Mouse (Mus musculus): Measurements from ENCODE around the gene Zfp940. TPM values are rescaled to one million over a fixed set of nuclear protein-coding genes. Genes with fewer than 3 reads are reported as not detected.

Gene Zfp940
- polyA plus RNA-seq, 1 experiment from 2014 or later, result 7.4 TPM

DNA sequence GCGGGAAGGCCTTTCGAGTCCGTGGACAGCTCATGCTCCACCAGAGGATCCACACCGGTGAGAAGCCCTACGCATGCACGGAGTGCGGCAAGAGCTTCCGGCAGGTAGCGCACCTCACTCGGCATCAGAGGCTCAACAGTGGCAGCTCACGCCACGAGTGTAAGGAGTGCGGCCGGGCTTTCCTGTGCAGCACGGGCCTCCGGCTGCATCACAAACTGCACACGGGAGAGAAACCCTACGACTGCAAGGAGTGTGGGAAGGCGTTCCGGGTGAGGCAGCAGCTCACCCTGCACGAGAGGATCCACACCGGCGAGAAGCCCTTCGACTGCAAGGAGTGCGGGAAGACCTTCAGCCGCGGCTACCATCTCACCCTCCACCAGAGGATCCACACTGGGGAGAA is 60.6 kb downstream of the Zfp940 start:
- H3K4me3 ChIP-seq, result no peak overlapping the region
- no peak for ATAC-seq (ENCODE audit: insufficient number of reproducible peaks, insufficient read depth, low FRiP score, low TSS enrichment, low read depth)

DNA sequence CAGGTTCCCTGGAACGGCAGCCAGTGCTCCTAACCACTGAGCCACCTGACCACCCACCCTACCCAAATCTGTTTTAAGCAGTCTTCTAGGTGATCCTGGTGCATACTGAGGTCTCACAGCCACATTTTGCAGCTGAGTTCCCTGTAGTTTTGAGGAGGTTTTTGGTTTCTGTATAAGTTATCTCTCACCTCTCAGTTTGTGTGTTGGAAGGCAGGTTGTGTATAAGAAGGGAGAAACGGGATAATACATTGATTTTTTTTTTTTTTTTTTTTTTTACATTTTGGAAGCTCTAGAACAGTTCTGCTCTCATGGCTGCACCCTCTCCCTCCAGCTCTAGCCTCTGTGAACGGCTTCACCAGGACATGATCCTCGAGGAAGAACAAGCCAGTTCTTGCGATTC is 67.6 kb downstream of the Zfp940 start:
- peaks cover 43% of the 10 kb centered on the region for H3K36me3 ChIP-seq
- H3K4me3 ChIP-seq, result peak overlapping the region; percentile 91
- H3K27me3 ChIP-seq, result no peaks in the 10 kb centered on the region
- WGBS, result 76% methylated on average over 5 of the region's 5 CpGs
- H3K4me2 ChIP-seq, result peak overlapping the region; percentile 78
- peak overlapping the region; percentile 66; the same call in 1 of the 2 replicates for H3K9ac ChIP-seq
- H3K9me3 ChIP-seq, result no peaks in the 10 kb centered on the region; the same call in 1 of the 2 replicates
- peaks cover 16% of the 10 kb centered on the region for H3K4me1 ChIP-seq
- no peak overlapping the region for H3K27ac ChIP-seq
- ATAC-seq (ENCODE audit: insufficient number of reproducible peaks, insufficient read depth, low FRiP score, low TSS enrichment, low read depth), result no peak

More for the DNA sequence above, 60.6 kb downstream of the Zfp940 start:
- Histone ChIP-seq H3K9ac (no peak overlapping the region), H3K4me1 (no peaks in the 10 kb centered on the region), H3K4me2 (no peak overlapping the region), H3K27ac (no peak overlapping the region), H3K36me3 (peaks cover 73% of the 10 kb centered on the region), H3K9me3 (peaks cover 17% of the 10 kb centered on the region), H3K27me3 (peaks cover 9% of the 10 kb centered on the region)
- 27% methylated on average over 27 of the region's 27 CpGs for WGBS

DNA sequence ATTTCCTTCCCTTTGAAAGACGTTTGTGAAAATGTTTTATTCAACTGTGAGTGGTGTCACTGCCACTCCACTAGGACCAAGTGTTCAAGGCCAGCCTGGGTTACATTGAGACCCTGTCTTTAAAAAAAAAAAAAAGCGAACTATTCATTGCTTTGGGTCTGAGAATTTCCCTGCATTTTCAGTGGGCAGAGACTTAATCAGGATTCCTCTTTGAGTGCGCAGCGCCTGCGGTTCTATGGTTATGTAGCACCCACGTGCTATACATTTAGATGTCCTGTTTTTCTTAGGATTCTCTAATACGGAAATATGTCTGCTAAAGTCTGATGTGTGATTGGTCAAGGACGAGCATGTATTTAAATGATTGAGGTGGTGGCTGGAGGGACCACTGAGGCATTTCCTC is 68.4 kb downstream of the Zfp940 start:
- Histone ChIP-seq H3K9ac (peak overlapping the region; percentile 66), H3K4me1 (peaks cover 16% of the 10 kb centered on the region), H3K4me2 (peak overlapping the region; percentile 78), H3K27ac (no peak overlapping the region), H3K27me3 (no peaks in the 10 kb centered on the region), H3K9me3 (no peaks in the 10 kb centered on the region; the same call in 1 of the 2 replicates), H3K36me3 (peaks cover 34% of the 10 kb centered on the region), H3K4me3 (peak overlapping the region; percentile 91)
- ATAC-seq (ENCODE audit: insufficient number of reproducible peaks, insufficient read depth, low FRiP score, low TSS enrichment, low read depth), result no peak
- WGBS, result 48% methylated on average over 8 of the region's 8 CpGs

DNA sequence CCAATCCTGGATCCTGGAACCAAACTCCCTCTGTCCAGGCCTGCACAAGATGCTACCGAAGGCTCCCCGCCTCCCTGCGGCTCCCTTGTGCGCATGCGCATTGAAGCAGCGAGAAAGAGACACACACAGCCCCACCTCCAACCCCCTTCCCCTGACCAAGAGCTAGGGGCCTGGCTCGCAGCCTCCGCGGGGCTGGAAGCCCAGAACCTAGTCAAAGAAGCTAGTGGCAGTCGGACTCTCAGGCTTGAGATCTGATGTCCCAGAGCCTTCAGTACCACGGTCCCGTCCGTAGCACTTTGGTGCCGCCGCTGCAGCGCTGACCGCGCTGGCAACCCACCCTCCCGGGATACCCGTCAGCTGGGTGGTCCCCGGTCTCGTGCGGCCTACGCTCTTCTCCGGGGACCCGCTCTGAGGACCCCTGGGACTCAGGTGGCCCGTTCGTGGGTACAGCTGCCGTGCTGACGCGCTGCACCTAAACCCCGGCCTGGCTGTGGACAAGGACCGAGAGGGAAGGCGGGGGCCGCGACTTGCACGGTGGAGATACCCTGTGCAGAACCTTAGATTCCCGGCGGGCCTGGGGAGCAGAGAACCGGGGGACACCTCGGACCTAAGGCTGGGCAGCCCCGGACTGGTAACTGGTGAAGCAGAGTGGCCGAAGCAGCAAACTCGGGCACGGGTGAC is 69.5 kb downstream of the Zfp940 start, which contains the start of gene Zfp30:
Gene Zfp30 (plus strand): TSS at position 128 of the 681 bp plus-strand sequence.
- Histone ChIP-seq H3K27me3 (no peaks in the 10 kb centered on the region), H3K9ac (peak within 1 kb of the TSS; percentile 94), H3K36me3 (peaks cover 29% of the 10 kb centered on the region)

More for the DNA sequence above, 69.5 kb downstream of the Zfp940 start, which contains the start of gene Zfp30:
- no peaks in the 10 kb centered on the region; the same call in 1 of the 2 replicates for H3K9me3 ChIP-seq
- peak; percentile 97 for ATAC-seq (ENCODE audit: insufficient number of reproducible peaks, insufficient read depth, low FRiP score, low TSS enrichment, low read depth)
- WGBS, result under 1% methylated on average over 45 of the region's 45 CpGs
- H3K4me3 ChIP-seq, result peak within 1 kb of the TSS; percentile 91
- H3K4me1 ChIP-seq, result peaks cover 16% of the 10 kb centered on the region
- H3K27ac ChIP-seq, result peak within 1 kb of the TSS; percentile 86
- H3K4me2 ChIP-seq, result peak within 1 kb of the TSS; percentile 78

Other genes with a start within 250 kb of the Zfp940 start
- gene Catsperg2, start 126.6 kb downstream of the Zfp940 start, polyA plus RNA-seq (2015; fragmentation: Nextera tagmentation; extraction: Ambion mirVana), result not detected in 2 replicates
- 12.8 and 16.3 TPM in 2 replicates for gene Zfp84, start 85.1 kb downstream of the Zfp940 start, polyA plus RNA-seq (2015; fragmentation: Nextera tagmentation; extraction: Ambion mirVana)
- gene Zfp30, start 69.7 kb downstream of the Zfp940 start, polyA plus RNA-seq (2015; fragmentation: Nextera tagmentation; extraction: Ambion mirVana), result 10.8 and 11.7 TPM in 2 replicates
- 17.3 and 18.1 TPM in 2 replicates for gene Zfp790, start 37.6 kb downstream of the Zfp940 start, polyA plus RNA-seq (2015; fragmentation: Nextera tagmentation; extraction: Ambion mirVana)
- gene Zfp420, start 6.3 kb upstream of the Zfp940 start, polyA plus RNA-seq (2015; fragmentation: Nextera tagmentation; extraction: Ambion mirVana), result 9.3 and 11.7 TPM in 2 replicates
- 12.5 and 13.8 TPM in 2 replicates for gene Zfp27, start 52.9 kb upstream of the Zfp940 start, polyA plus RNA-seq (2015; fragmentation: Nextera tagmentation; extraction: Ambion mirVana)
- gene Zfp383, start 54.6 kb upstream of the Zfp940 start, polyA plus RNA-seq (2015; fragmentation: Nextera tagmentation; extraction: Ambion mirVana), result 6.0 and 8.2 TPM in 2 replicates
- gene Zfp74, start 100.4 kb upstream of the Zfp940 start, polyA plus RNA-seq (2015; fragmentation: Nextera tagmentation; extraction: Ambion mirVana), result 14.9 and 16.0 TPM in 2 replicates
- gene Zfp568, start 130.3 kb upstream of the Zfp940 start, polyA plus RNA-seq (2015; fragmentation: Nextera tagmentation; extraction: Ambion mirVana), result 13.3 and 17.5 TPM in 2 replicates
- 5.5 and 7.1 TPM in 2 replicates for gene Zfp14, start 197.7 kb upstream of the Zfp940 start, polyA plus RNA-seq (2015; fragmentation: Nextera tagmentation; extraction: Ambion mirVana)
- 8.3 and 10.8 TPM in 2 replicates for gene Zfp82, start 219.2 kb upstream of the Zfp940 start, polyA plus RNA-seq (2015; fragmentation: Nextera tagmentation; extraction: Ambion mirVana)
- gene Gm26920, start 236.7 kb upstream of the Zfp940 start, polyA plus RNA-seq (2015; fragmentation: Nextera tagmentation; extraction: Ambion mirVana), result 1.2 and 2.2 TPM in 2 replicates
- gene Zfp566, start 236.9 kb upstream of the Zfp940 start, polyA plus RNA-seq (2015; fragmentation: Nextera tagmentation; extraction: Ambion mirVana), result 14.5 and 18.7 TPM in 2 replicates
- gene Zfp260, start 241.1 kb upstream of the Zfp940 start, polyA plus RNA-seq (2015; fragmentation: Nextera tagmentation; extraction: Ambion mirVana), result 149 and 151 TPM in 2 replicates

All from embryonic facial prominence, embryonic 13.5 days (tissue).